Mouse (Mus musculus) forebrain, embryonic 16.5 days (tissue): ENCODE data around the gene Lrba. TPM values are rescaled to one million over a fixed set of nuclear protein-coding genes. Genes with fewer than 3 reads are reported as not detected.

ENCODE experiments used
- ATAC-seq: fragments of 200-750 bp; cut with Nextera tagmentation; 2 replicates; pipeline ENCODE4 v1.8.0; 2017; ENCODE audit warnings: mild to moderate bottlenecking, moderate library complexity
- H3K27ac ChIP-seq: fragments of 300-500 bp; sonication (generic); 2 replicates; pipeline ENCODE4 v1.5.1; 2014; ENCODE audit warnings: low read length, control low read depth
- H3K27me3 ChIP-seq: fragments of 300-500 bp; sonication (generic); replicated peaks from 2 replicates; pipeline ENCODE4 v1.6.1; 2014; ENCODE audit warnings: low read length; ENCODE audit not compliant: control insufficient read depth, insufficient read depth
- H3K36me3 ChIP-seq: fragments of 300-500 bp; sonication (generic); 2 replicates; pipeline ENCODE4 v1.6.1; 2014; ENCODE audit not compliant: control insufficient read depth, insufficient read depth
- H3K4me1 ChIP-seq: fragments of 300-500 bp; sonication (generic); replicated peaks from 2 replicates; pipeline ENCODE4 v1.6.1; 2014; ENCODE audit warnings: low read length; ENCODE audit not compliant: control insufficient read depth, insufficient read depth
- H3K4me2 ChIP-seq: fragments of 300-500 bp; sonication (generic); 2 replicates; pipeline ENCODE4 v1.6.1; 2014; ENCODE audit warnings: mild to moderate bottlenecking, low read length, control low read depth
- H3K4me3 ChIP-seq: fragments of 300-500 bp; sonication (generic); replicated peaks from 2 replicates; pipeline ENCODE4 v1.5.1; 2014; ENCODE audit warnings: mild to moderate bottlenecking, low read length, control low read depth
- H3K9ac ChIP-seq: fragments of 300-500 bp; sonication (generic); replicated peaks from 2 replicates; pipeline ENCODE4 v1.6.1; 2014; ENCODE audit warnings: low read depth, low read length, control low read depth
- H3K9me3 ChIP-seq: fragments of 300-500 bp; sonication (generic); 2 replicates; pipeline ENCODE4 v1.6.1; 2016; ENCODE audit warnings: low read length; ENCODE audit not compliant: control insufficient read depth
- WGBS: fragments of 180-500 bp; shearing (Covaris S2); extraction: QIAGEN DNeasy Blood & Tissue Kit; methylation state at CpG from one replicate; pipeline ENCODE4 v1.1.7; 2014; 5-methylcytosine and 5-hydroxymethylcytosine counted together
- polyA plus RNA-seq: library from polyadenylated mRNA; unstranded; fragments of >200 nt; fragmentation: Nextera tagmentation; extraction: Ambion mirVana; gene quantifications from 2 replicates; pipeline ENCODE4 v1.2.1, GENCODE M21; 2015

The Lrba gene
- polyA plus RNA-seq, 1 experiment from 2014 or later, result 2.3 TPM

DNA sequence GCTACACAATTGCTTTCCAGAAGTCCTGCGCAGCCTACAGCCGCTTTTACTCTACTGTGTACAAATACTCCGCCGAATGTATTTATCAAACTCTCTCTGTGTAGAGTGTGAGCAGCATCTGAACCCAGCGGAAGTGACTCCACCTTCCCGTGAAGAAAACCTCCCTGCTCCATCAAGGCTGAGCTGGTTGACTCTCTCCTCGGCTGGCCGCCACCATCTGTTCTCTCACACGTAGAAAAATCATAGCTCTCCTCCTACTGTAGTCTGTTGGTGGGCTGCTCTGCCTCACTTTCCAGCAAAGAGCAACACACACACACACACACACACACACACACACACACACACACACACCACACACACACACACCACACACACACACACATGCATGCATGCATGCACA is 584.7 kb downstream of the Lrba start:
- ATAC-seq, result peak; percentile 24; the same call in 1 of the 2 replicates
- Histone ChIP-seq H3K36me3 (peaks cover 13% of the 10 kb centered on the region; the same call in 1 of the 2 replicates), H3K9me3 (no peaks in the 10 kb centered on the region), H3K9ac (no peak overlapping the region), H3K27ac (no peak overlapping the region), H3K27me3 (no peaks in the 10 kb centered on the region), H3K4me2 (no peak overlapping the region), H3K4me1 (0 out of 2 replicates have a peak, but pooled peaks cover 2% of the 10 kb centered on the region), H3K4me3 (no peak overlapping the region)
- 77% methylated on average over 9 of the region's 9 CpGs for WGBS

DNA sequence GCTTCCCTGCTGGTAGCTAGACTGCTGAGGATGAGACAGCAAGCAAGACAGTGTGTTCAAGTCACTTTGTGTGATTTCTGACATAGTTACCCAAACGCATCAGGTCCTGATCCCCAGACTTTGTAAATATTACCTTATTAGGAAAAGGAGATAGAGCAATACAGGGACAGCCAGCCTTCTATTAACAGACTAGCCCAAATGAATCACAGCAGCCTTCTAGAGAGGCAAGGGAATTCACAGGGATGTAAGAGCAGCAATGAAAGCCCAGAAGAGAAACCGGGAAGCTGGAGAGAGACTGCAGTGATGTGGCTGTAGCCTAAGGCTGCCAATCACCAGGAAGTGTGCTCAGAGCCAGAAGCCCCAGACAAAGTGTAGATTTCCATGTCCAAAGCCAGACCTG is 585.2 kb downstream of the Lrba start:
- peaks cover 14% of the 10 kb centered on the region; the same call in 1 of the 2 replicates for H3K36me3 ChIP-seq
- no peak overlapping the region for H3K4me2 ChIP-seq
- 0 out of 2 replicates have a peak, but pooled peaks cover 2% of the 10 kb centered on the region for H3K4me1 ChIP-seq
- H3K9ac ChIP-seq, result no peak overlapping the region
- no peak overlapping the region for H3K27ac ChIP-seq
- no peak overlapping the region for H3K4me3 ChIP-seq
- 68% methylated on average over 2 of the region's 2 CpGs for WGBS
- ATAC-seq, result no peak
- no peaks in the 10 kb centered on the region for H3K27me3 ChIP-seq
- H3K9me3 ChIP-seq, result no peaks in the 10 kb centered on the region

DNA sequence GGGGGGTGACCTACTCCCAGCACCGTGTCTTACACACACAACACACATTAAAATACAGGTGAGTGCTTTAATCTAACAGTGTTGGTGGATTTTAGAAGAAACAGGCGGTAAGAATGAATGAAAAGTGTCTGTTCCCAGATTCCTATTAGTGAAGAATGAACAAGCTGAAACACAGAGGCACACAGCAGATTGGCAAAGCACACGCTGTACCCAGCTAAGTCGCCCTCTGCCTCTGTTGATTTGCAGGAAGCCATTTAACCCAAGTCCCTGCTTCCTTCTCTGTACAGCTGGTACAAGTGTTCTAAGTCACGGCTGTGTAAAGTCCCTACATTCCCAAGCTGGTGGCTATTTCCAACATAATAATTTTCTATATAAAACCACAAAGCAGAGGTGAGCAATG is 586.4 kb downstream of the Lrba start:
- 81% methylated on average over 5 of the region's 5 CpGs for WGBS
- no peak overlapping the region for H3K4me2 ChIP-seq
- H3K27me3 ChIP-seq, result no peaks in the 10 kb centered on the region
- ATAC-seq, result no peak
- H3K4me1 ChIP-seq, result 0 out of 2 replicates have a peak, but pooled peaks cover 2% of the 10 kb centered on the region
- no peak overlapping the region for H3K9ac ChIP-seq
- H3K4me3 ChIP-seq, result no peak overlapping the region
- no peaks in the 10 kb centered on the region for H3K9me3 ChIP-seq
- H3K36me3 ChIP-seq, result peaks cover 6% of the 10 kb centered on the region; the same call in 1 of the 2 replicates
- H3K27ac ChIP-seq, result no peak overlapping the region

DNA sequence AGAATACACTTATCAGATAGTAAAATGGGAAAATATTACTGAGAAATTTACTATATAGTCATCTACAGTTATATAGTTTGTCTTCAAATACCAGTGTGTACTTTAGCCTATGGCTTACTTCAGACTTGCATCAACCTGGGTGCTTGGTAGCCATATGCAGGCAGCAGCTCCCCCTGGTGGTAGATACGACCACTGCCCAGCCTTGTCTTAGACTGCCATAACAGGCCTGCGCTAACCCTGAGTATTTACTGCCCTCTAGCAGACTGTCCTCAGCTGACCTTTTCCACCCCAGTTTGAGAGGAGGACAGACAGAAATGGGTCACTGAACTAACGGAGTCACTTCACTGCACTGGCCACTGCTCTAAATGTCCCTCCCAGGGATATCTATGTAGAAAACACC is 588.2 kb downstream of the Lrba start:
- Histone ChIP-seq H3K36me3 (peaks cover 6% of the 10 kb centered on the region; the same call in 1 of the 2 replicates), H3K9ac (no peak overlapping the region), H3K4me1 (peaks cover 6% of the 10 kb centered on the region), H3K4me3 (no peak overlapping the region), H3K27ac (no peak overlapping the region), H3K4me2 (no peak overlapping the region), H3K9me3 (no peaks in the 10 kb centered on the region), H3K27me3 (no peaks in the 10 kb centered on the region)
- peak; percentile 83 for ATAC-seq
- WGBS, result 10% methylated on average over 3 of the region's 3 CpGs

DNA sequence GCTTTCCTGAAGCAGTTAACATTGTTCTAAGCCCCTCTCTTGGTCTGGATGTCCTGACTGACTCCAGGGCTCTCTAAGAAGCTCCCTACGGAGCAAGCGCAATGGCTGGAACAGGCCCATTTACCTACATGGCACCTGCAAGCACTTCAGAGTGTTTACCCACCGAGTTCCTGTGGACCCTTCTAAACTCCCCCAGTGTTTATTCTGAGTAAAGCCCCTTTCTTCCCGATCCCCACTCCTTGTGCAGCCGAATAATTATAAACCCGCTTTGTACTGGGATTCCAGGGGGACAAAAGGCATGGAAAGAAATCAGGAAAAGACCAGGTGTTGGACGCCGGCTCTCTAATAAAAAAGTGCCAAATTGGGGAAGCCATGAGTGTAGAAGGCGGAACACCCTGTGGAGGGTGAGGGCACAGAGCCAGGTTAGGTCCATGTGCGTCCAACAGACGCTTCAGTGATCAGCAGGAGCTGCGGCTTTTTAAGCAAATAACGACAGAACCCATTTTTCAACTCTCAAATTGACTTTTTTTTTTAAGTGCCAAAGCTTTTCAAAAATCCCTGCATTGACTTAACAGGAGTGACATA is 593.6 kb downstream of the Lrba start:
- Histone ChIP-seq H3K36me3 (peaks cover 3% of the 10 kb centered on the region; the same call in 1 of the 2 replicates), H3K4me1 (peaks cover 14% of the 10 kb centered on the region), H3K4me2 (no peak overlapping the region), H3K27me3 (no peaks in the 10 kb centered on the region), H3K27ac (peak overlapping the region; percentile 34; the same call in 1 of the 2 replicates), H3K9me3 (no peaks in the 10 kb centered on the region), H3K9ac (no peak overlapping the region), H3K4me3 (no peak overlapping the region)
- 16% methylated on average over 13 of the region's 13 CpGs for WGBS
- peak; percentile 59 for ATAC-seq

DNA sequence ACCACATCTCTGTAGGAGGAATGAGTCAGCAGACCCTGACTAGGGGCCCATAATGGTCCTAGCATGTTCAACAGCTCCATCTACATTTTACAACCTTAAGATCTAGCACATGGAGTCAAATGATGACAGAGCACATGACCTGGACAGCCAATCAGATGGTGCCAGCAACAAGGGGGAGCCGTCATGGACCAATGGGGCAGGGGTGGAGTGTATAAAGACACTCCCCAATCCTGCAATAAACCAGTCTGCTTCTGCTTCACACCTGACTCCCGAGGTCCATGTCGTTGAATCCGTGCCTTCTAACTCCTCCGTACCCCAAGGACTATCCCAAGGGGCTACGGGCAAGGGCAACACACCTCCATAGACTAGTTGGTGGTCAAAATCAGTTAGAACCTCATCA is 594.9 kb downstream of the Lrba start:
- Histone ChIP-seq H3K36me3 (peaks cover 3% of the 10 kb centered on the region; the same call in 1 of the 2 replicates), H3K4me1 (peaks cover 14% of the 10 kb centered on the region), H3K9ac (no peak overlapping the region), H3K27me3 (no peaks in the 10 kb centered on the region), H3K4me3 (no peak overlapping the region), H3K9me3 (no peaks in the 10 kb centered on the region), H3K4me2 (no peak overlapping the region), H3K27ac (no peak overlapping the region)
- 95% methylated on average over 6 of the region's 6 CpGs for WGBS
- no peak for ATAC-seq

DNA sequence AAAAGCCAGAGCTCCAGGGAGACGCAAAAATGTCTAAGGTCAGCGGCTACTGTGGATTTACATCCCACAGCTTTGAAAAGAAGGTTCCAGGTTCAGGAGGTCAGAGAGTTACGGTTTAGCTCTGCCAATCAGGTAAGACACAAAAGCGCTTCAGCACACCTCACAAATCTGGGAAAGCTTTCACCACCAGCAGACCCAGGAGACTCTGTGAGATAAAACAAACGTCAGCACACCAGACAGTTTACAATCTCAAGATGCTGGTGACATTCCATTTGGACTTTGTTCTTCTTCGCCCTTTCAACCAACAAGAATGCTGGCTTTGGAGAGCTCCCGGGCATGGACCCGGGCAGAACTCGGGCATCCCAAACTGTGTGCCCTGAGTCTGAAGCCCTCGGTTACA is 595.9 kb downstream of the Lrba start:
- Histone ChIP-seq H3K4me2 (no peak overlapping the region), H3K27me3 (no peaks in the 10 kb centered on the region), H3K4me3 (no peak overlapping the region), H3K9ac (no peak overlapping the region), H3K27ac (no peak overlapping the region), H3K4me1 (peaks cover 14% of the 10 kb centered on the region), H3K9me3 (no peaks in the 10 kb centered on the region), H3K36me3 (no peaks in the 10 kb centered on the region; the same call in 1 of the 2 replicates)
- ATAC-seq, result no peak
- 87% methylated on average over 10 of the region's 10 CpGs for WGBS

DNA sequence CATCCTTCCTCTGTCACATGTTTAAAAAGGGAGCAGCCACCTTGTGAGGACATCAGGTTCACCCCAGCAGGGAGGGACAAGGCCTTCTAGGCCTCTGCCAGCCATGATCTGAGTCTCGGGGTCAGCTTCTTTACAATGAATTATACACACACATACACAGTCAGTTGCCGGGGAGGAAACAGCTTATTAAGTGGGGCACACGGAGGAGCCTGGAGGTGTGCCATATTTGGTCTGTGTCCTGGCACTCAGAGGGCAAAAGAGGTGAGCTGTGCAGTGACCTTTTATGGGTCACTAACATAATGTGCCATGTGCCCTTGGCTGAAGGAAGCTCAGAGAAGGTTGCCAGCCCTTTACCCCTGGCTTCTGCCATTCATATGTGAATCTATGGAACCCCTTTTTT is 596.9 kb downstream of the Lrba start:
- H3K9me3 ChIP-seq, result no peaks in the 10 kb centered on the region
- H3K4me3 ChIP-seq, result no peak overlapping the region

DNA sequence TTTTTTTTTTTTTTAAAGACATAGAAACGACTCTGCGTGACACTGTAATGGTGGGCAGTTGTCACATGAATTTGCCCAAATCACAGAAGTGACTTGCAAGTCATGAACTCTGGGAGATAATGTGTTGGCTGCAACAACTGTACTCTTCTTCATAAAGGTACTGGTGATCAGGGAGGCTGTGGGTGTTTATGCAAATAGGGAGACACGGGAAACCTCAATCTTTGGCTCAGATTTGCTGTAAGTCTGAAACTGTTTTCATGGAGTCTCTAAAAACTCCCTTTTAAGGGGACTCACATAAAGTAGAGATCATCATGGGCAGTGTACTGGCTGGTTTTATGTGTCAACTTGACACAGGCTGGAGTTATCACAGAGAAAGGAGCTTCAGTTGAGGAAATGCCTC is 603.0 kb downstream of the Lrba start:
- Histone ChIP-seq H3K9me3 (no peaks in the 10 kb centered on the region), H3K9ac (no peak overlapping the region), H3K4me2 (no peak overlapping the region), H3K27me3 (no peaks in the 10 kb centered on the region), H3K4me3 (no peak overlapping the region), H3K27ac (no peak overlapping the region), H3K36me3 (no peaks in the 10 kb centered on the region; the same call in none of the 2 replicates), H3K4me1 (peaks cover 11% of the 10 kb centered on the region)
- no peak for ATAC-seq
- 91% methylated on average over 3 of the region's 3 CpGs for WGBS

More for the DNA sequence above, 596.9 kb downstream of the Lrba start:
- WGBS, result 60% methylated on average over 3 of the region's 3 CpGs
- Histone ChIP-seq H3K36me3 (no peaks in the 10 kb centered on the region; the same call in 1 of the 2 replicates), H3K9ac (no peak overlapping the region), H3K27me3 (no peaks in the 10 kb centered on the region), H3K27ac (no peak overlapping the region), H3K4me1 (peaks cover 14% of the 10 kb centered on the region), H3K4me2 (no peak overlapping the region)
- no peak for ATAC-seq
